Mouse (Mus musculus): ENCODE data around the gene Ermp1. TPM values are rescaled to one million over a fixed set of nuclear protein-coding genes. Genes with fewer than 3 reads are reported as not detected.
A peak's percentile ranks its signal among the peaks of the same experiment; 100 is the strongest.

Ermp1 gene
- total and polyA plus RNA-seq, 3 experiments = 68.4 to 167 (median 82.0) TPM

DNA sequence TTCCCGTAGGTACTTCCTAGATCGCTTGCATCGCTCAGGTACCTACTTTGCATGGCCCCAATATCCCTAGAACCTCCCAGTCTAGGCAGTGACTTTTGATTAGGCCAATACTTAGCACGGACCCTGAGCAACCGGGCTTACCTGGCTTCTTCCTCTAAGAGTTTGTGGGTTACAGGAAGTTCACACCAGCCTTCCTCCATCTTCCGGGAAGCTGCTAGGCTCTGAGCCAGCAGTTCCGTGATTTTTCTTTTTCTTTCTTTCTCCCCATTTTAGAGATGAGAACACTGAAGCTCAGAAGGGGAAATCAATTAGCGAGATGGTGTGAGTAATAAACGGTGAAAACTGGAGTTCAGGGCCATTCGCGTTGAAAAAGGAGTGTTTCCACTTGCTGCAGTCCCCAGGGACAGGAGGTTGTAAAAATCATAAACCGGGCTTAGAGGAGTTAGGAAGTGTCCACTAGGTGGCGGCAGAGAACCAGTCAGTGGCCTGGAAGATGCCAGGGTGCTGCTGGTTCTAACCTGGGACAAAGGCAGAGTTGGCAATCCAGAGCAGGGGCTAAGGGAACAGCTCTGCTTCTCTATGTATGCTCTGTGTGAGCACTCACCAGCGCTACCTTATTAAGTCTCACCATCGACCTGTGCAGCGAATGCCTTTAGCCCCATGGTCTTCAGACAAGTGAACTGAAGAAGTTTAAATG is 35.8 kb upstream of the Ermp1 start:
- Histone ChIP-seq H3K4me1 (ENCODE audit: control insufficient read depth in 1 of 2, insufficient read depth in 2 of 2, low read length in 2 of 2) (peaks cover 4 to 10% of the 10 kb centered on the region in 2 experiments), H3K9ac (ENCODE audit: control insufficient read depth, low read depth, low read length, poor library complexity, severe bottlenecking) (no peak overlapping the region)

GRCm38 (mm10) chr19:29680182-29681152 is 32.3 kb upstream of the Ermp1 start:
- Histone ChIP-seq H3K79me2 (ENCODE audit: control insufficient read depth, insufficient read depth, low read length, poor library complexity) (no peaks in the 10 kb centered on the region), H3K27ac (ENCODE audit: control insufficient read depth, low read depth, low read length) (peak overlapping the region; percentile 51), H3K9me3 (replicated peaks; ENCODE audit: insufficient read depth, low read length) (no peaks in the 10 kb centered on the region), H3K4me1 (ENCODE audit: control insufficient read depth in 1 of 2, insufficient read depth in 2 of 2, low read length in 2 of 2) (peaks cover 5 to 25% of the 10 kb centered on the region in 2 experiments), H3K36me3 (ENCODE audit: control insufficient read depth in 1 of 2, insufficient read depth in 2 of 2, low read length in 2 of 2) (peaks cover 0 to 19% of the 10 kb centered on the region in 2 experiments; a peak in 2 of 4 replicates), H3K9ac (ENCODE audit: control insufficient read depth, low read depth, low read length, poor library complexity, severe bottlenecking) (no peak overlapping the region), H3K27me3 (ENCODE audit: control insufficient read depth in 1 of 2, insufficient read depth in 2 of 2, low read length in 2 of 2) (no peaks in the 10 kb centered on the region), H3K4me3 (ENCODE audit: control insufficient read depth in 1 of 2, insufficient read depth in 1 of 2, low read depth in 2 of 2, low read length in 2 of 2) (no peak overlapping the region)
- peak; percentile 95 for DNase-seq (ENCODE audit: low read depth, low spot score)
- TF ChIP-seq GABPA (IDR thresholded peaks at IDR 0.05; ENCODE audit: low read depth, low read length) = peak; percentile 70
- peak; percentile 96 to 97 for TF ChIP-seq EP300 (IDR thresholded peaks at IDR 0.05; ENCODE audit: low read depth in 1 of 2, low read length in 2 of 2)
- peak; percentile 99 for TF ChIP-seq GATA1 (IDR thresholded peaks at IDR 0.05; ENCODE audit: low read depth, low read length)
- peak; percentile 87 for TF ChIP-seq MXI1 (IDR thresholded peaks at IDR 0.05; ENCODE audit: low read depth, low read length)
- TF ChIP-seq SIN3A (IDR thresholded peaks at IDR 0.05; ENCODE audit: low read length) = peak; percentile 89
- peak; percentile 61 for TF ChIP-seq TAL1 (IDR thresholded peaks at IDR 0.05; ENCODE audit: low read length)
- no peak for TF ChIP-seq NELFE (IDR thresholded peaks at IDR 0.05; ENCODE audit: low read depth, low read length)
- peak; percentile 36; the same call in 1 of the 2 replicates for TF ChIP-seq ELF1 (IDR thresholded peaks at IDR 0.05; ENCODE audit: low read depth, low read length)
- peak; percentile 44; the same call in 1 of the 2 replicates for TF ChIP-seq TBP (IDR thresholded peaks at IDR 0.05; ENCODE audit: low read depth, low read length)
- no peak for TF ChIP-seq RAD21 (IDR thresholded peaks at IDR 0.05; ENCODE audit: low read depth, low read length)
- TF ChIP-seq MAFK (IDR thresholded peaks at IDR 0.05; ENCODE audit: borderline replicate concordance, low read depth, low read length) = peak; percentile 88
- TF ChIP-seq MEF2A (IDR thresholded peaks at IDR 0.05; ENCODE audit: extremely low read depth, insufficient replicate concordance, low read depth, low read length, poor library complexity, severe bottlenecking) = peak; percentile 95; the same call in 1 of the 2 replicates
- TF ChIP-seq SMC3 (IDR thresholded peaks at IDR 0.05; ENCODE audit: low read depth, low read length) = peak; percentile 12; the same call in 1 of the 2 replicates
- TF ChIP-seq HCFC1 (IDR thresholded peaks at IDR 0.05; ENCODE audit: low read depth, low read length) = peak; percentile 60
- no peak for TF ChIP-seq MYB (IDR thresholded peaks at IDR 0.05; ENCODE audit: low read depth, low read length)
- TF ChIP-seq CHD2 (IDR thresholded peaks at IDR 0.05; ENCODE audit: low read length) = peak; percentile 48; the same call in 1 of the 2 replicates
- TF ChIP-seq MYC (IDR thresholded peaks at IDR 0.05; ENCODE audit: low read depth, low read length) = peak; percentile 94
- TF ChIP-seq ETS1 (IDR thresholded peaks at IDR 0.05; ENCODE audit: low read depth, low read length) = peak; percentile 97
- peak; percentile 71; the same call in 1 of the 2 replicates for TF ChIP-seq MAZ (IDR thresholded peaks at IDR 0.05; ENCODE audit: low read depth, low read length)
- TF ChIP-seq CHD1 (IDR thresholded peaks at IDR 0.05; ENCODE audit: low read depth, low read length) = no peak
- peak; percentile 83 for TF ChIP-seq MAX (IDR thresholded peaks at IDR 0.05; ENCODE audit: low read length)
- no peak; the same call in 1 of the 2 replicates for TF ChIP-seq KAT2A (conservative IDR thresholded peaks at IDR 0.05; ENCODE audit: low read depth, low read length)
- TF ChIP-seq ZC3H11A (IDR thresholded peaks at IDR 0.05; ENCODE audit: low read depth, low read length) = peak; percentile 16; the same call in 1 of the 2 replicates

More for the DNA sequence above, 35.8 kb upstream of the Ermp1 start:
- DNase-seq (ENCODE audit: low read depth, low spot score) = peak; percentile 95
- Histone ChIP-seq H3K36me3 (ENCODE audit: control insufficient read depth in 1 of 2, insufficient read depth in 2 of 2, low read length in 2 of 2) (peaks cover 0 to 11% of the 10 kb centered on the region in 2 experiments; a peak in 2 of 4 replicates), H3K9me3 (replicated peaks; ENCODE audit: insufficient read depth, low read length) (no peaks in the 10 kb centered on the region), H3K79me2 (ENCODE audit: control insufficient read depth, insufficient read depth, low read length, poor library complexity) (no peaks in the 10 kb centered on the region), H3K27me3 (ENCODE audit: control insufficient read depth in 1 of 2, insufficient read depth in 2 of 2, low read length in 2 of 2) (no peaks in the 10 kb centered on the region), H3K27ac (ENCODE audit: control insufficient read depth, low read depth, low read length) (no peak overlapping the region), H3K4me3 (ENCODE audit: control insufficient read depth in 1 of 2, insufficient read depth in 1 of 2, low read depth in 2 of 2, low read length in 2 of 2) (no peak overlapping the region)
- peak; percentile 97 for TF ChIP-seq ZC3H11A (IDR thresholded peaks at IDR 0.05; ENCODE audit: low read depth, low read length)
- no peak for TF ChIP-seq ZMIZ1 (IDR thresholded peaks at IDR 0.05; ENCODE audit: low read depth, low read length)
- TF ChIP-seq SMC3 (IDR thresholded peaks at IDR 0.05; ENCODE audit: low read depth, low read length) = peak; percentile 98
- TF ChIP-seq MAX (IDR thresholded peaks at IDR 0.05; ENCODE audit: low read length) = no peak
- TF ChIP-seq NRF1 (IDR thresholded peaks at IDR 0.05; ENCODE audit: insufficient read depth, low read depth, low read length, poor library complexity, severe bottlenecking) = no peak
- no peak for TF ChIP-seq ELF1 (IDR thresholded peaks at IDR 0.05; ENCODE audit: low read depth, low read length)
- peak; percentile 99 for TF ChIP-seq RAD21 (IDR thresholded peaks at IDR 0.05; ENCODE audit: low read depth, low read length)
- peak in 2 of 3 experiments; percentile 98 to 99 for TF ChIP-seq CTCF (IDR thresholded peaks at IDR 0.05 in 2 of 3, conservative IDR thresholded peaks at IDR 0.05 in 1 of 3; ENCODE audit: control insufficient read depth in 1 of 3, insufficient read depth in 1 of 3, low read depth in 2 of 3, low read length in 3 of 3, poor library complexity in 1 of 3, severe bottlenecking in 1 of 3)
- TF ChIP-seq USF1 (IDR thresholded peaks at IDR 0.05; ENCODE audit: low read depth, low read length) = no peak
- no peak for TF ChIP-seq MAFK (IDR thresholded peaks at IDR 0.05; ENCODE audit: borderline replicate concordance, low read depth, low read length)
- peak; percentile 28; the same call in 1 of the 2 replicates for TF ChIP-seq SIN3A (IDR thresholded peaks at IDR 0.05; ENCODE audit: low read length)
- no peak for TF ChIP-seq POLR2A (IDR thresholded peaks at IDR 0.05; ENCODE audit: control insufficient read depth in 1 of 2, insufficient read depth in 1 of 2, low read depth in 1 of 2, low read length in 2 of 2, poor library complexity in 1 of 2)

All from MEL (cell line).